Mouse (Mus musculus) ES-E14 (cell line): ENCODE data around the gene Mt2.

ENCODE experiments used
- CHD2 ChIP-seq: IDR thresholded peaks from 2 replicates; pipeline ENCODE4 v1.6.1; 2014; ENCODE audit warnings: mild to moderate bottlenecking, low read depth, low read length, inconsistent platforms
- HCFC1 ChIP-seq: IDR thresholded peaks from 2 replicates; pipeline ENCODE4 v1.6.1; 2012; ENCODE audit warnings: low read length, inconsistent platforms, borderline replicate concordance; ENCODE audit not compliant: insufficient read depth
- MAFK ChIP-seq: IDR thresholded peaks from 2 replicates; pipeline ENCODE4 v1.6.1; 2014; ENCODE audit warnings: mild to moderate bottlenecking, low read depth, low read length, inconsistent platforms; ENCODE audit not compliant: insufficient read depth
- ZNF384 ChIP-seq: IDR thresholded peaks from 2 replicates; pipeline ENCODE4 v1.6.1; 2012; ENCODE audit warnings: low read depth, low read length, inconsistent platforms

- TF ChIP-seq ZNF384 = no peak
- no peak for TF ChIP-seq HCFC1
- no peak for TF ChIP-seq CHD2
- TF ChIP-seq MAFK = no peak
Measured at GRCm38 (mm10) chr8:94179713-94180560, 7.5 kb downstream of the Mt2 start.
